Mouse (Mus musculus) lung, postnatal 0 days (tissue): ENCODE results near the gene Susd6.

Experiments used
- CTCF ChIP-seq: IDR thresholded peaks from 2 replicates; pipeline ENCODE4 v1.5.1; 2016; ENCODE audit warnings: antibody characterized with exemption, mild to moderate bottlenecking
- EP300 ChIP-seq: IDR thresholded peaks from 2 replicates; pipeline ENCODE4 v1.6.1; 2016; ENCODE audit warnings: antibody characterized with exemption, mild to moderate bottlenecking, control low read depth

- no peak for TF ChIP-seq CTCF
- no peak for TF ChIP-seq EP300
These were observed 19.7 kb downstream of the Susd6 start for GRCm38 (mm10) chr12:80810005-80810404.
